Mouse (Mus musculus) neural tube, embryonic 10.5 days (tissue): ENCODE measurements around the gene Slc25a40.
A peak's percentile ranks its signal among the peaks of the same experiment; 100 is the strongest.

Experiments
- DNase-seq: peaks from one replicate; pipeline ENCODE4 v3.0.0-alpha.2; 2017; ENCODE audit warnings: low spot score; ENCODE audit errors: extremely low spot score

Slc25a40 gene

DNA sequence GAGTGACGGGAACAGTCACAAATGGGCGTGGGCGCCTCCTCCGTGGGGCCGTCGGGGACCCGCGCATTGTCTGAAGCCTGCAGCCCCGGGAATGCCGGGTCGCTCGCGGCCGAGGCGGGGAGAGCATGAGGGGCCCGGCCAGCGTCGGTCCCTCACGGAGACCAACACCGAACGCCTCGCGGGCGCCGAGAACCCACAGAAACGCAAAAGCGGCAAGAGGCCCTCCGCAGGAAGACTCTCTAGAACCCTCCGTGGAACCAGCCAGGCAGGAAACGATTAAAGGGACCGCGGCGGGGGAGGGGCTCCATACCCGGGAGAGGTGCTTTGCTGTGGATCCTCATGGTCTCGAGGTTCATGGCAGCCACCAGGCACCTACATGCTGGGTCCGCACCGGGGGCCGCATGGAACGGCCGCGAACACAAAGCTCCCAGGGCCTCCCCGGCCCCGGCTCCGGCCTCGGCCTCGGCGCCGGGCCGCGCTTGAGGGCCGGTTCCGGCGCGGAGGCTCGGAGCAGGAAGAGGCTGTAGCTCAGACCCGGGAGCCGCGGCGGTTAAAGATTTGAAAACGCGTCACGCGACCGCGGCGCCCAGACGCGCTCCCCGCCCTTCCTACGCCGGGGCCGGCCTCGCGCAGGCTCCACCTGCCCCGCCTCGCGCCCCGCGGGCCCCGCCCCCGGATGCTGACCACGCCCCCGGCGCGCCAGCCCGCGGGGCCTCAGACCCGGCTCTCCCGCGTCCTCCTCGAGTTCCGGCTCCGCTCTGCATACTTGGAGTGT is at the start of gene Slc25a40, which contains the start of gene Dbf4:
TSS of gene Slc25a40 (plus strand) at position 694 of the 775 bp plus-strand sequence.
TSS of gene Dbf4 (minus strand) at position 560 of the 775 bp plus-strand sequence.
- DNase-seq: peak; percentile 88

DNA sequence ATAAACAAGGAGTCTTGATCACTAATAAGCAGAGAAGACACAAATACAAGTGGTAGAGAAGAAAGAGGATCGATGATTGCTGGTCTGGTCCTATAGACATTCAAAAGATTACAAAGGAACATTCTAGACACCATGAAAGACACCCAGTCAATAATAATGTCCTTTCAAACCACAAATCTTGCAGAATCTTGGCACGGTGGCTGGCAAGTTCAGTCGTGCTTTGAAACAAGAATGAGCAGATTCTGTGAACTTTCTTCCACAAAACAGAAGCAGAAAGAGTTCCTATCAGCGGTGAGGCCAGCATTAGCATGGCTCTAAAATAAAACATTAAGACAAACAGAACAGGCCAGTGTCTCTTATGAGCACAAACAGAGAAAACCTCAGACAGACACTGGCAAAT is 49.2 kb upstream of the Slc25a40 start:
- DNase-seq: no peak

DNA sequence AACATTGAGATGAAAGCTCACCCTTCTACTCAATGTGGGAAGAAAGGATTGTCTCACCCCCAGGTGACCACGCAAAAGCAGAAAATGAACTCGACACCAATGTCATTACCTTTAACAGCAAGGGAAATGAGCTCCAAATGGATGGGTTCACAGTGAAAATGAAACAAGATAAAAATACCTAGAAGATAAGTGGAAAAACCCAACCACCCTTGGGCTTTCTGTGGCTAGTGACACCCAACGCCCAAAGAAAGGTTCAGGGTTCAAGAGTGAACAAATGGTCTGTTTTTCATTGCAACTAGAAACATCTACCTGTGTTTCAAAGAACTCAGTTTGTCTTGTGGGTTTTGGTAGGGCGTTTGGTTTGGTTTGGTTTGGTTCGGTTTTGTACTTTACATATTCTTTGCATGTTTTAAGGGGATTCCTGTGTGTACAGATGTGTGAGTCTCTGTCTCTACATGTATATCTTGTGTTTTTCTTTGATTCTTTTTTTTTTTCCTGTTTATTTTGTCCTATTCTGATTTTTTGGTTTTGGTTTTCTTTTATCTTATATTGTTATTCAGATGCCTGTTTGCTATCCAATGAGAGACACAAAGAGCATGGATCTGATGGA is 48.2 kb upstream of the Slc25a40 start:
- DNase-seq: no peak

- DNase-seq: no peak
These were observed 28.6 kb upstream of the Slc25a40 start for GRCm38 (mm10) chr5:8393891-8394583.

DNA sequence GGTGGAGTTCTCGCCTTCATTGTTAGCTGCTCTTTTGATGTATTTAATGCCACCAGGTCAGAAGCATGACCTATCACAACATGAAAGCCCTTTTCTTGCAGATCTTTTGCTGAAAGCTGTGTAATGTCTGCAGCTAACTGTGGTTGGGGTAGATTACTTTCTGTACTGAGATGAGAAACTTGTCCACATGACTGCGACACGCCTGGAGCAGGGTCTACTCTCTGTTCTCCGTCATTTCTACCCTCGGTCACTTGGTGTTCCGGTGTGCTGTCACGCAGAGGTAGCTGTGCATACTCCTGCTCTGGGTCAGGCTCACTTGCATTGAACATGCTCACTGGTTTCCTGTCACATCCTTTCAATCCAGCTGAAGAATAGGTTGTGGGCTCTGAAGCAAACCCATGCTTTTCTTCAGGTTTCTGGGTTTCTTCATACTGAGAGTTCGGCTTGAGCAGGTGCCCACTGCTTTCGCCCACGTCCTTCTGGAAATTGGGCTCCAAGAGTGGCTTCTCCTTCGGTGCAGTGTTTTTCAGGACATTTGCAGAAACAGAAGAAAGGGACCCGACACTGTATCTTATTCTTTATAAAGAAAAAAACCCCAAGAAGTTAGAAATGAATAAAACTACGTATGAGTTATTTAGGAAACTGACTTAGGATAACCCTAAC is 24.9 kb upstream of the Slc25a40 start:
- no peak for DNase-seq

DNA sequence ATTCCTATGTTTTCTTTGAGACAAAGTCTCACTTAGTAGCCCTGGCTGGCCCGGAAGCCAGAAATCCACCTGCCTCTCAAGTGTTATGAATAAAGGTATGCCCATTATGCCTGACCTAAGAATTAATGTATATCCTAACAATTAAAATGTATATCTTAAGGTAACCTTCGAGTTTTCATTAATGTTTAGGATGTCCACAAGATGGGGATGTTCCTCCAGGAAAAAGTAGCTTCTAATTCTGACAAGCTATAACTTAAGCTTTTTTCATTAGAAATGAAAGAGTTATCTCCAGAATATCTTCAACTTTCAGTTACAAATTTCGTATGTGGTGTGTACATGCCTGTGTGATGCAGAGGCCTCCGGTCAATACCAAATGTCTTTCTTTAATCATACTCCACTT is 13.9 kb upstream of the Slc25a40 start:
- no peak for DNase-seq

DNA sequence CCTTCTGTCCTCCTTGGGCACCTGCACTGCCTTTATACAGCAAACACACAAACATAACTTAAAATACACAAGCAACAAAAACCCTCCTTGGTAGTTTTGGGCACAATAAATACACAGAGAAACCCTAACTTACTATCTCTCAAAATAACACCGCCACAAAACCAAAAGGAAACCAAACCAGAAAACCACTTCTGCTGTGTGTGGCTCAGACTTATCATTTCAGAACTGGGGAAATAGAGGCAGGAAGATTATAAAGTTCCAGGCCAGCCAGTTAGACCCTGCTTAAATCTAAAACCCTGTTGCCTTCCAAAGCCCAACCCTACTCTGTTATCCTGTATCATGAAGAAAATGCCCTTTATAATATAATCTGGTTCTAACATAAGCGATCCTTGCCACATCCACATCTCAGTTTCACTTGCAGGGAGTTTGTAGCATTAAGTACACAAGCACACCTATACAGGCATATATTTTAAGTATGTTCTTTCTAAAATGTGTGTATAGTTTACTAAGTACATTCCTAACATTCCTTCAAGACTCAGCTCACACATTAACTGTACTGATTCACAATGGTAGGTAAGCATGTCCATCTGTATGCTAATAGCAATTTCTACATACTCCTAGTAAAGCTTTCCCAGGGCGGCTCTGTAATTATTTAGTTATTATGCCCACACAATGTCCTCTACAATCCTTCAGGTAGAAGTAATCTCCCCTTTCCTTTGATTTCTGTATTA is 5.8 kb upstream of the Slc25a40 start:
- no peak for DNase-seq

DNA sequence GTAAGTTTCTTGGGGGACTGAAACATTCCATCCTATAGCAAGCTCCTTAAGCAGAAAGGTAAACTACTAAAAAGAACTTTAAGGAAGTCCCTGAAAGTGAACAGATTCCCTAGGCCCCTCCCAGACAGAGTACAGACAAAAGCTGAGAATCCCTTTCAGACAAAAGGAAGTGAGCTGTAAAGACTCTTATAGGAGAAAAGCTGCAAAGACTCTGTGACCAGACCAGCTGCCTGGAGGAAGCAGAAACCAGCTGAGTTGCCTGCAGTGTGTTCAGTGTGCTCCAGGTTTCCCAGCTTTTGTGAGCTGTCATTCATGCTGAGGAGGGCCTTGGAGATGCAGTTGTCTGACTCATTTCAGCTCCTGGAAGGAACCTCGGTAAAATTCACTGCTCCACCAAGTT is 5.2 kb upstream of the Slc25a40 start:
- no peak for DNase-seq

DNA sequence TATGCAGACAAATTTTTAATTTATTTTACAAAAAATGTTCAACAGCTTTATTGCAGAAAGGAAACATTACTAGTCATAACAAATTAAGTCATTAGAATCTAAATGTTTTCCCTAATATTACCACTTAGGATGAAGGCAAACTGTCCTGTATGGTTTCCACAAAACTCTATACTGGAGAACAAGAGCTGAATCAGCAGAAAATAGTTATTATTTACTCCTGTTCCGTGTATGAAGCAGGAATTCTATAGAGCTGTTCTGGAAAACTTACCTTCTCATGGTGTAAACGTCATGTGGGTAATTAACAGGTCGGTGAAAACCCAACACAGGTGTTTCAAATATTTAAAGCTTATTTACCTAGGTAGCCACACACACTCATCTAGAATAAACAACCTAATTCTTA is 1.2 kb upstream of the Slc25a40 start:
- DNase-seq: no peak

DNA sequence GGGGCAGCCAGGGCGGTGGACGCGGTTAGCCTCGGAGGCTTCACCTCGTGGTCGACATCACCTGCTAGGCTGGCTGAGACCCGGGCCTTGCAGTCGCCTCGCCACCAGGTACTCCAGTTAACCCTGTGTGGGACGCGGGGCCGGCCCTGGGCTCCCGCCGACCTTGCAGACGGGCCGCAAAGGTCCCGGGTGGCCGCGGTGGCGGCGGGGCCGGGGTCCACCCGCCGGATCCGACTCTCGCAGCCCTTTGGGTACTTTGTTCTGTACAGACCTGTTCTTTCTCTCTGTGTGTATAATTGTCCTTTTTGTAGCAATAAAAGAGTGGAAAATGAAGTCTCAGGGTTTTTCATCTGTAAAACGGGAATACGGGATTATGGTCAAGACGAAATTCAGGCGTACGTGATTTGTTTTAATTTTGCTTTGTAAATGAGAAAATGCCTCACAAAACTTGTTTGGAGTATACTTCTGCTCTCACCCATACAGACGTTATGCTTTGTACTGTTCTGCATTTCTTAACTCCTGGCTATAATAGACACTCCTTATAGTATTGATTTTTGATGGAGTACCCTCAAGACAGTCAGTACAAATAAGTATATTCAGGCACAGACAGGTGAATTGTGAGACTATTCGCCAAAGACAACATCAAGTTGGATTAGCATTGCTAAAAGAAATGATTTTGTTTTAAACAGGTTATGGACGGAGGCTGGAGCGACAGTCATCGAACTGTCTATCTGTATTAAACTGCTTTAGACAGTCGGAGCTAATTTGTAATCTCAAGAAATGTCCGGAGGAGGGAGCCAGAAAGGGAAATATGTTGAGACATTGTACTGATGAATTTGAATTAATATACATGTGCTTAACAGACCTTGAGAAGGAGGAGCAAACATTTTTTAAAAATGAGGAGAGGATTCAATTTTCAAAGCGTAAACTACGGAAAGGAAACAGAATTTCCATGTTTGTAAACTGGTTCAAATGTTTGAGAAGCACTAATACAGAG is 580 bp downstream of the Slc25a40 start:
- no peak for DNase-seq

DNA sequence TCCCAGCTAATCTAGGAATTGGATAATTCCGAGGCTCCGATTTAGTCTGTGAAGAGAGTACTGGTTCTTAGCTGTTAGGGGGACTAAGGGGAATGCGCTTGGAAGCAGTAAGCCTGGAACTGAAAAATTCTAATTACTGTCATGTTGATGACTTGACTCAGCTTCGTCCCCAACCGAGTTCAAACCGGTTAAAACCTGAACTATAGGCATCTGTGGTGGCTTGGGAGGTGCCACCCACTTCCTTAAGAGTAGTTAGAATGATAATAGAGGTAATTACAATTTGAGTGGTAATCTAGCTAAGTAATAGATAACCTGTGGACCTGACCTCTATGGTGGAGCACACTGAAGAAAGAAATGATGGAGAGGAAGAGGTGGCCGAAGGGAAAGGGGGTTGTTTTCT is 1.5 kb downstream of the Slc25a40 start:
- DNase-seq: no peak

GRCm38 (mm10) chr5:8425899-8426298 is 3.2 kb downstream of the Slc25a40 start:
- no peak for DNase-seq

GRCm38 (mm10) chr5:8437481-8438156 is 15.0 kb downstream of the Slc25a40 start:
- DNase-seq: no peak

DNA sequence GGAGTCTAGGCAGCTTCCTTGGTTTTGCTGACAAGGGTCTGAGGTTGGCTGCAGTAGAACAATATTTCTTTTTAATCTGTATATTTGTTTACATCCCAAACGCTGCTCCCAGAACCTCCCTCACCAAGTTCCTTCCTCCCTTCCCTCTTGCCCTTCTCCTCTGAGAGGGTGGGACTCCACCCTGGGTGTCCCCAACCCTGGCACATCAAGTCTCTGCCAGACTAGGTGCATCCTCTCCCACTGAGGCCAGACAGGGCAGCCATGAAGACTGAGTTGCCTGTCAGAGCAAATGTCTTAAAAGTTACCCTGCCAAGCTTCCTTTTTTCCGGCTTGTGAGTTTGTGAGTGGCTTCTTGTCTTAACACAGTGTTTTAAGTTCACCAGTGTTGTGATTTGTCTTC is 16.4 kb downstream of the Slc25a40 start:
- DNase-seq: no peak

GRCm38 (mm10) chr5:8455565-8455964 is 32.9 kb downstream of the Slc25a40 start:
- DNase-seq: no peak

DNA sequence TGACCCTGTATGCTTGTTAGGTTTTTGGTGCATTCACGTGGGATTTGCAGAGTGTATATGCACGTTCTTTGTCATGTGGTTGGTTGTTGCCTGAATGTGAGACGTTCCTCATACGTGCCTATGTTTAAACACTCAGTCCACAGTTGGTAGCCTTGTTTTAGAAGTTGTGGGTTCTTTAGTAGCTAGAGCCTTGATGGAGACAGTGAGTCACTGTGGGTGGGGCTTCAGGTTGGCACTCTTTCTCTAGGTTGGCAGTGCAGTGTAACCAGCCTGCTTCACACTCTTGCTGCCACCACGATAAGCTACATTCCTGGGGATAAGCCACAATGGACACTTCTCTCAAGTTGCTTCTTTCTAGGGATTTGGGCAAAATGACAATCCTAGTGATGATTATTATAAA is 33.9 kb downstream of the Slc25a40 start:
- DNase-seq: no peak

- peak; percentile 29 for DNase-seq
These were observed 65.5 kb downstream of the Slc25a40 start for GRCm38 (mm10) chr5:8487989-8488700.

DNA sequence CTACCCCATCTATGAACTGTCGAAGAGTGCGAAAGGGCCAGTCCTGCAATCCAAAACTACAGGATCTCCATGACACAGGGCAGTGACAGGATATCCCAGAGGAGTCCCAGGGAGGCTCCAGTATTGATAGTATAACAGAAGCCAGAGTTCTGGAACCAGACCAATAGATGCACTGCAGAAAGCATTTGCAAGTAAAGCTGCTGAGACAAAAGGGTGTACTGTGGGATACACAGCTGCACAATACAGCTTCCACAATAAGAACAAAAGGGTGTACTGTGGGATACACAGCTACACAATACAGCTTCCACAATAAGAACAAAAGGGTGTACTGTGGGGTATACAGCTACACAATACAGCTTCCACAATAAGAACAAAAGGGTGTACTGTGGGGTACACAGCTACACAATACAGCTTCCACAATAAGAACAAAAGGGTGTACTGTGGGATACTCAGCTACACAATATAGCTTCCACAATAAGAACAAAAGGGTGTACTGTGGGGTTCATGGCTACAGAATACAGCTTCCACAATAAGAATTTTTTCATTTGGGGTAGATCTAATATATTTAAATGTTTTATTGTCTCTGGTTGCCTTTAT is 66.1 kb downstream of the Slc25a40 start:
- DNase-seq: no peak
